Mouse (Mus musculus) midbrain, embryonic 16.5 days (tissue): Measurements from ENCODE around the gene Tbx19. TPM values are rescaled to one million over a fixed set of nuclear protein-coding genes. Genes with fewer than 3 reads are reported as not detected.
A peak's percentile ranks its signal among the peaks of the same experiment; 100 is the strongest.

Experiments used
- ATAC-seq: fragments of 200-750 bp; cut with Nextera tagmentation; 2 replicates; pipeline ENCODE4 v1.8.0; 2017; ENCODE audit warnings: moderate TSS enrichment
- H3K27ac ChIP-seq: fragments of 300-500 bp; sonication (generic); 2 replicates; pipeline ENCODE4 v1.5.1; 2014; ENCODE audit warnings: mild to moderate bottlenecking, low read length, mixed read lengths
- H3K27me3 ChIP-seq: fragments of 300-500 bp; sonication (generic); 2 replicates; pipeline ENCODE4 v1.6.1; 2014; ENCODE audit warnings: low read depth, low read length, mixed read lengths; ENCODE audit not compliant: control insufficient read depth, insufficient read depth
- H3K36me3 ChIP-seq: fragments of 300-500 bp; sonication (generic); 2 replicates; pipeline ENCODE4 v1.6.1; 2014; ENCODE audit warnings: mild to moderate bottlenecking, low read length, moderate library complexity, mixed read lengths; ENCODE audit not compliant: control insufficient read depth, insufficient read depth
- H3K4me1 ChIP-seq: fragments of 300-500 bp; sonication (generic); 2 replicates; pipeline ENCODE4 v1.6.1; 2014; ENCODE audit warnings: mild to moderate bottlenecking, low read length, mixed read lengths; ENCODE audit not compliant: control insufficient read depth, insufficient read depth
- H3K4me2 ChIP-seq: fragments of 300-500 bp; sonication (generic); 2 replicates; pipeline ENCODE4 v1.6.1; 2014; ENCODE audit warnings: mild to moderate bottlenecking, low read length, mixed read lengths
- H3K4me3 ChIP-seq: fragments of 300-500 bp; sonication (generic); 2 replicates; pipeline ENCODE4 v1.5.1; 2014; ENCODE audit warnings: low read depth, mild to moderate bottlenecking, low read length, moderate library complexity, mixed read lengths
- H3K9ac ChIP-seq: fragments of 300-500 bp; sonication (generic); 2 replicates; pipeline ENCODE4 v1.6.1; 2014; ENCODE audit warnings: low read depth, low read length, mixed read lengths
- H3K9me3 ChIP-seq: fragments of 300-500 bp; sonication (generic); replicated peaks from 2 replicates; pipeline ENCODE4 v1.6.1; 2014; ENCODE audit warnings: mild to moderate bottlenecking, low read length, mixed read lengths; ENCODE audit not compliant: control insufficient read depth, poor library complexity, severe bottlenecking
- WGBS: fragments of 180-500 bp; shearing (Covaris S2); extraction: QIAGEN DNeasy Blood & Tissue Kit; methylation state at CpG from one replicate; pipeline ENCODE4 v1.1.7; 2014; 5-methylcytosine and 5-hydroxymethylcytosine counted together
- polyA plus RNA-seq: library from polyadenylated mRNA; unstranded; fragments of >200 nt; fragmentation: Nextera tagmentation; extraction: Ambion mirVana; gene quantifications from 2 replicates; pipeline ENCODE4 v1.2.1, GENCODE M21; 2015

Gene Tbx19
- polyA plus RNA-seq, 1 experiment from 2014 or later = 0.11 TPM

GRCm38 (mm10) chr1:165194662-165195013 lies 34.1 kb upstream of the Tbx19 start:
- H3K4me2 ChIP-seq = peak overlapping the region; percentile 98
- 8% methylated on average over 5 of the region's 5 CpGs for WGBS
- H3K27ac ChIP-seq = no peak overlapping the region
- H3K27me3 ChIP-seq = peaks cover 2% of the 10 kb centered on the region; the same call in 1 of the 2 replicates
- H3K4me3 ChIP-seq = peak overlapping the region; percentile 84
- H3K9me3 ChIP-seq = no peaks in the 10 kb centered on the region
- no peaks in the 10 kb centered on the region for H3K36me3 ChIP-seq
- H3K4me1 ChIP-seq = peaks cover 8% of the 10 kb centered on the region
- peak overlapping the region; percentile 71 for H3K9ac ChIP-seq
- peak; percentile 39 for ATAC-seq

- Histone ChIP-seq H3K4me3 (peak within 1 kb of the TSS; percentile 84), H3K36me3 (no peaks in the 10 kb centered on the region), H3K27ac (0 out of 2 replicates have a peak within 1 kb of the TSS, but pooled peaks have one; percentile 11), H3K4me1 (peaks cover 8% of the 10 kb centered on the region), H3K9ac (peak within 1 kb of the TSS; percentile 71), H3K9me3 (no peaks in the 10 kb centered on the region), H3K27me3 (peaks cover 2% of the 10 kb centered on the region; the same call in 1 of the 2 replicates), H3K4me2 (peak within 1 kb of the TSS; percentile 98)
- peak; percentile 91 for ATAC-seq
- WGBS = under 1% methylated on average over 67 of the region's 69 CpGs
Observed at GRCm38 (mm10) chr1:165193880-165194661, 33.5 kb upstream of the Tbx19 start, which contains the start of gene Sft2d2. Gene Sft2d2, minus strand, starts transcription at chr1:165194438.

DNA sequence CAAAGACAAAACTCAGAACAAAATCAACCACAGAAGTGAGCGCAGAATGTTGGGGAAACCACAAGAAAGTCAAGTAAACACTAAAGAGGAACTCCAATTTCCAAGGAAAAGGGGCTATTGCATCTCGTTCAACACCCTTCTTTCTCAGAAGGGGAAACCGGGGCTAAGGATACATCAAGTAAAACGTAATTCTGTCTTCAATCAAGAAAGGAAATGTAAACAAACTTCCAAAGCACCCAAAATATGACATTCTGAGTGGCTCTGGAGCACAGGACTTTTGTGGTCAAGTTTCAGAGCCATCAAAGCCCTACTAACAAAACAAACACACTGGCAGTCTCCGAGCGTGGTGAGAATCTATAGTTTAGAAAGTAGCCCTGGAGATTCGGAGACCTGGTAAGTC lies 32.9 kb upstream of the Tbx19 start:
- Histone ChIP-seq H3K27me3 (peaks cover 2% of the 10 kb centered on the region; the same call in 1 of the 2 replicates), H3K36me3 (no peaks in the 10 kb centered on the region), H3K4me3 (peak overlapping the region; percentile 84), H3K4me2 (peak overlapping the region; percentile 98), H3K4me1 (peaks cover 8% of the 10 kb centered on the region), H3K27ac (no peak overlapping the region), H3K9ac (no peak overlapping the region; the same call in 1 of the 2 replicates), H3K9me3 (no peaks in the 10 kb centered on the region)
- 20% methylated on average over 7 of the region's 7 CpGs for WGBS
- no peak; the same call in 1 of the 2 replicates for ATAC-seq

DNA sequence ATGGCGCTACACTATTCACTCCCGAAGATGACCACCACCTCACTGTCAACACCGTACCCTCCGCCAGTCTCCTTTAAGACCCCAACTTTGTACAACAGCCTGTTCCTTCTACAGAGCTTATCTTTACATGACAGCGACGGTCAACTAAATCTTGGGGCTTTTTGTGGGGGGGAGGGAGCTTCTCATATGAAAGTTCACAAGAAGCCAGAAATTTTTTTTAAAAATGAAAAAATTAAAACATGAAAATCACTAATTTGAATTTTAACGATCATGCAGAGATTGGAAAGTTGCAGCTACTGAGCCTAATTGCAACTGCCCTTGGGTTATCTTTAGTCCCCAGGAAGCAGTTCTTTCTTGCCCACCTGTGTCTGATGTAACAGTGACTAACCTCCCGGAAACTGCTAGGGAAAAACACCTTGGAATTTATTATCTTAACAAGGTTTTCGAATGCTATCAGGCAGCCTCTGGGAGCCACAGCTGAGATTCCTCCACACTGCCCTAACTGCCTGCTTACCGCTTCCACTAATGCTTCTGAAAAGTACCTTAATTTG lies 32.2 kb upstream of the Tbx19 start:
- no peak overlapping the region for H3K27ac ChIP-seq
- no peaks in the 10 kb centered on the region for H3K9me3 ChIP-seq
- no peak for ATAC-seq
- 79% methylated on average over 10 of the region's 10 CpGs for WGBS
- H3K36me3 ChIP-seq = no peaks in the 10 kb centered on the region
- peaks cover 9% of the 10 kb centered on the region for H3K4me1 ChIP-seq
- no peak overlapping the region for H3K4me2 ChIP-seq
- no peak overlapping the region for H3K9ac ChIP-seq
- H3K4me3 ChIP-seq = no peak overlapping the region
- peaks cover 2% of the 10 kb centered on the region; the same call in 1 of the 2 replicates for H3K27me3 ChIP-seq

- Histone ChIP-seq H3K4me1 (peaks cover 12% of the 10 kb centered on the region), H3K9ac (no peak overlapping the region), H3K4me2 (no peak overlapping the region), H3K4me3 (no peak overlapping the region), H3K9me3 (no peaks in the 10 kb centered on the region), H3K27me3 (peaks cover 2% of the 10 kb centered on the region; the same call in 1 of the 2 replicates), H3K27ac (no peak overlapping the region), H3K36me3 (no peaks in the 10 kb centered on the region)
- 84% methylated on average over 4 of the region's 4 CpGs for WGBS
- no peak for ATAC-seq
Observed at GRCm38 (mm10) chr1:165192102-165192501, 31.5 kb upstream of the Tbx19 start.

DNA sequence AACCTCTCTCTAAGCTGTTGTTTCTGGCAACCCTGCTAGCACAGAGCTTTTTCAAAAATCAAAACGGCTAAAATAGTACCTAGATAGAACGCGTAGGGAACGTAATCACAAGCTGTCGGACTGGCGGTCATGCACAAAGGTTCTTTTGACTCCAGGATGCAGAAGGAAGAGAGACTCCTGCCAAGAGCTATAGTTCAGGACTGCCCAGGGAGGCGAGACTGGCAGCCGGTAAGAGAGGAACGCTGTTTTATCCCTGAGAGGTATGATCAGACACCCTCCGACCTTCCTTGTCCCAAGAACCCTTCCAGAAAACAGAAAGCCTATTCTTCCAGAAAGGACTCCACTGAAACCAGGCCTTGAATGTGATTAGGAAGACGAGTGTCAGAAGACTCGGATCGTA lies 31.0 kb upstream of the Tbx19 start:
- H3K9ac ChIP-seq = no peak overlapping the region
- WGBS = 45% methylated on average over 13 of the region's 13 CpGs
- H3K4me3 ChIP-seq = no peak overlapping the region
- H3K9me3 ChIP-seq = no peaks in the 10 kb centered on the region
- H3K27ac ChIP-seq = no peak overlapping the region
- no peak for ATAC-seq
- H3K4me1 ChIP-seq = peaks cover 12% of the 10 kb centered on the region
- peaks cover 2% of the 10 kb centered on the region; the same call in 1 of the 2 replicates for H3K27me3 ChIP-seq
- peak overlapping the region; percentile 10; the same call in 1 of the 2 replicates for H3K4me2 ChIP-seq
- H3K36me3 ChIP-seq = no peaks in the 10 kb centered on the region

DNA sequence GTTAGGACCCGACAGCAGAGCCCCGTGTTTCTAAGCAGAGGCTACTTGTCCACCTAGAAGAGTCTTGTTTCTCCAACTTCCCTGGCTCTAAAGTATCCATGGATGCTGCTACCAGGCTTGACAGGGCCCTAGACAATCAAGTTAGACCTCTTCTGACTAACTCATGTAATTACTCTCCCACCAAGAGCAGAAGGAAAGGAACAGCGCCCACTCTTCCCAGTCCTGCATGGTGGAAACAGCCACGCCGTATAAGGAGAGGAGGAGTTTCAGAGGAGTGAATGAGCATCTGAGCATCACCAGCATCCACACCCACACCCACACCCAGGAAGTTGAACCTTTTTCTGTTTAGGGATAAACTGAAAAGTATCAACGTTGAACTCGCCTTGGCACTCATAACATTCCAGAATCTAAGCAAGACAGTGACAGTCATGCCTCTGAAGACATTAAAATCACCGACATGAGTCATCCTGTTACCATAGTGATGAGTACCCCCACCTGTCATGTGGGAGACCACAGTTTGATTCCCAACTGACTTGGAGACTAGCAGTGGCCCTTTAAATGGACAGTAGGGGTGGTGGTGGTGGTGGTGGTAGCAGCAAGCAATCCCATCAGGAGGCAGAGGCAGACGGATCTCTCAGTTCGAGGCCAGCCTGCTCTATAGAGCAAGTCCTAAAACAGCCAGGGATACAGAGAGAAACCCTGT lies 30.1 kb upstream of the Tbx19 start:
- H3K4me2 ChIP-seq = no peak overlapping the region
- H3K4me1 ChIP-seq = peaks cover 12% of the 10 kb centered on the region
- no peaks in the 10 kb centered on the region for H3K9me3 ChIP-seq
- H3K27me3 ChIP-seq = peaks cover 2% of the 10 kb centered on the region; the same call in 1 of the 2 replicates
- H3K9ac ChIP-seq = no peak overlapping the region
- H3K27ac ChIP-seq = no peak overlapping the region
- ATAC-seq = no peak
- no peaks in the 10 kb centered on the region for H3K36me3 ChIP-seq
- 93% methylated on average over 10 of the region's 10 CpGs for WGBS
- no peak overlapping the region for H3K4me3 ChIP-seq

DNA sequence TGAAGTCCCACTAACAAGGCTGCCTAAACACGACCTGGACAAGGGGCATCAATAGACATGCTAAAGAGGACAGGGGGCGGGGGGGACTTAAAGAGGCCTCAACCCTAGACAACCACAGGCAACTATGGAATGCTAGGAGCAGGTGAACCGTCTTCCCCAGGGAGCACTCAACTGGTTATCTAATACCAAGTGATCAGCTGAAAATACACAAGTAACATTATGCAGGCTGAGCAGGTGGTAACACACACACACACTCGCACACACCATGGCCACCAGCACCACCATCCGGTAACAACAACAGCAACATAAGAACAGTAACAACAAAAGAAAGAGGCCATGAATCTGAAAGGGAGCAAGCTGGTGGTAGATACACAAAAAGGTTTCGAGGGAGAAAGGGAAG lies 29.5 kb upstream of the Tbx19 start:
- ATAC-seq = no peak
- WGBS = 77% methylated on average over 6 of the region's 6 CpGs

More for the DNA sequence above, 29.5 kb upstream of the Tbx19 start:
- Histone ChIP-seq H3K9me3 (no peaks in the 10 kb centered on the region), H3K36me3 (no peaks in the 10 kb centered on the region), H3K4me2 (no peak overlapping the region), H3K27ac (no peak overlapping the region), H3K9ac (no peak overlapping the region), H3K4me3 (no peak overlapping the region), H3K27me3 (no peaks in the 10 kb centered on the region; the same call in 1 of the 2 replicates), H3K4me1 (peaks cover 12% of the 10 kb centered on the region)
